Mouse (Mus musculus): ENCODE data around the gene Zfp870.
"Not testable (repeated sequence)": the region's sequence is repeated elsewhere in the genome, so short reads cannot be mapped to it uniquely, and the experiment has no call there.

DNA sequence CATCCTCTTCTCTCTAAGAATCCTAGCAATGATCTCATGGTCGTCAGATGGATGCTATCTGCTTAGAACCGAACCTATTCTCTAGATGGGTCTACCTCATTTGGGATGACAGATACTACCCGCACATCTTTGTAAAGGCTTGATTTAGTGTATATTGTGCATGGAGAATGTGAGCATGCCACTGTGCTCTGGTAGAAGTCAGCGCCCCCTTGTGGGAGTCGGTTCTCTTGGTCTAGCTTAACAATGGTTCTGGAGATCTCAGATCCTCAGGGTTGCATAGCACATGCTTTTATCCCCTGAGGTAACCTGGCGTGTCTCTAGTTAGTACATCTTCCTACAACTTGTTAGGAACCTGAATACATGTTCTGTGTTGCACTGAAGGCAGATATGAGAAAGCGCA, 24.2 kb downstream of the Zfp870 start:
- not testable (repeated sequence) for TF ChIP-seq EP300 (IDR thresholded peaks at IDR 0.05; ENCODE audit: low read depth in 1 of 2, low read length in 2 of 2); MEF2A (IDR thresholded peaks at IDR 0.05; ENCODE audit: extremely low read depth, insufficient replicate concordance, low read depth, low read length, poor library complexity, severe bottlenecking); GATA1 (IDR thresholded peaks at IDR 0.05; ENCODE audit: low read depth, low read length); ZNF384 (IDR thresholded peaks at IDR 0.05; ENCODE audit: low read depth, low read length); POLR2A (IDR thresholded peaks at IDR 0.05; ENCODE audit: control insufficient read depth in 1 of 2, insufficient read depth in 1 of 2, low read depth in 1 of 2, low read length in 2 of 2, poor library complexity in 1 of 2); ZC3H11A (IDR thresholded peaks at IDR 0.05; ENCODE audit: low read depth, low read length); NELFE (IDR thresholded peaks at IDR 0.05; ENCODE audit: low read depth, low read length); CTCF (IDR thresholded peaks at IDR 0.05 in 2 of 3, conservative IDR thresholded peaks at IDR 0.05 in 1 of 3; ENCODE audit: control insufficient read depth in 1 of 3, insufficient read depth in 1 of 3, low read depth in 2 of 3, low read length in 3 of 3, poor library complexity in 1 of 3, severe bottlenecking in 1 of 3); USF1 (IDR thresholded peaks at IDR 0.05; ENCODE audit: low read depth, low read length)
